Mouse (Mus musculus) c-Kit-positive CD71-negative TER-119-negative erythroid progenitor cells, embryonic 14.5 days (primary cell): ENCODE results near the gene Ets1.
A peak's percentile ranks its signal among the peaks of the same experiment; 100 is the strongest.

Source experiments
- DNase-seq: peaks from one replicate; pipeline ENCODE4 v3.0.0-alpha.2; 2013; ENCODE audit warnings: low read depth

Ets1 gene

DNA sequence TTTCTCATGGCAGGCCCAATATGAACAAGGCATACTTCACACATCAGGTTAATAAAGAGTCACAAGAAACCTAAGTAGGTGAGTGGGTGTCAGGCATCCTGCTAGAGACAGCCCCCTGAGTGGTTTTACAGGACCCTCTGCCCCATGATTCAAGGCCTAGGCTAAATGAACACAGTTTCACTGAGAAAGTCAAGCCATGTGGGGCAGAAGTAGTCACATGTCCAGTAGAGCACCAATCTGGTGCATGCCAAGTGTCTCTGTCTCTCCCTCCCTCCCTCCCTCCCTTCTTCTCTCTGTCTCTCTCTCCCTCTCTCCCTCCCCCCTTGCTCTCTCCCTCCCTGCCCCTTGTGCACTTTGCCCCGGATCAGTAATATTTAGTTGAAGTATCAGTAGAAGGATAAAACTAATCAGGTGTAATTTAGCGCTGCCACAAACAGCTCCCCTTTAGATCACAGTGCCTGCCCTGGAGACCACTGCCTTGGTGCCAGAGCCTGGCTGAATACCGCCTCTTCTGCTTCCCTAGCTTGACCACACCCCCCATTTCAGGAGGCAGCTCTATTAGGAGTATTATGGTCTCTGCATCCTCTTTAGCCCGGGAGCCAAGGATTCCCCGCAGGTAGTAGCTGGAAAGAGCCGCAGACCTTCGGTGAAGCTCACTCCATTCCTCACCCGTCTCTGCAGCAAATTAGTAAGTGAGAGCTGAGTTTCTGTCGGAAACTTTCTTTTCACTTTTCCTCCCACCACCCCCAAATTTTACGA lies at the start of gene Ets1:
Gene Ets1 (plus strand): TSS at position 595 of the 759 bp plus-strand sequence.
- DNase-seq = no peak

DNA sequence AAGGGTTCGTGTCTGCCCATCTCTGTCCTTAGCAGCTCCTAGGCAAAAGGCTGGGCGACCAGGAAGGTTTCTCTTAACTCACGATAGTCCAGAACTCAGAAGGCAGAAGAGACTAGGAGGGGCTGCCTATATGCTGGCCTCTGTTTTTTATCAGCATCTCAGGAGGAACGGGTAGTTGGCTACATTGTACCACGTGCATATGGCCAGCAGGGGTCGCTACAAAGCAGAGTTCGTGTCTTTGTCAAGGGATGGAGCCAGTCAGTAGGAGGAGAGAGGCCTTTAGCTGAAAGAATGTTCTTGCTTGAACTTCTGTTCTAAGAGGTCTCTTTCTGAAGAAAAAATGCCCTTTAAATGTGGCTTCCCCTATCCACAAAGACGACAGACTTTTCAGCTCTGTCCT lies 46.1 kb upstream of the Ets1 start:
- DNase-seq = peak; percentile 81

DNA sequence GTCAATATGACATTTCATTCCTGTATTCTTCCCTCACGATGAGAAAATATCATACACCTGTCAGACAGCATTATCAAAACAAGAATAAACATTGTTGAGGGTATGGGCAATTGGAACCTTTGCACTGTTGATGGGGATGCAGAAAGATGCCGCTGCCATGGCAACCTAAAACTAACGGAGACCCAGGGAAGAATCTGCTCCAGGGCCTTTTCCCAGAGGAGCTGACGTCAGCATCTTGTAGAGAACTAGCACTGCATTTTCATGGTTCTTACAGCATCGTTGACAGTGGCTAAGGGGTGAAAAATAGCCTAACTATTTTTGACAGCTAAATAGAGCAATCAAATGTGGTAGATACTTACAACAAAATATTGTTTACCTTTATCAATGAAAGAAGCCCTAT lies 45.5 kb upstream of the Ets1 start:
- DNase-seq = no peak

DNA sequence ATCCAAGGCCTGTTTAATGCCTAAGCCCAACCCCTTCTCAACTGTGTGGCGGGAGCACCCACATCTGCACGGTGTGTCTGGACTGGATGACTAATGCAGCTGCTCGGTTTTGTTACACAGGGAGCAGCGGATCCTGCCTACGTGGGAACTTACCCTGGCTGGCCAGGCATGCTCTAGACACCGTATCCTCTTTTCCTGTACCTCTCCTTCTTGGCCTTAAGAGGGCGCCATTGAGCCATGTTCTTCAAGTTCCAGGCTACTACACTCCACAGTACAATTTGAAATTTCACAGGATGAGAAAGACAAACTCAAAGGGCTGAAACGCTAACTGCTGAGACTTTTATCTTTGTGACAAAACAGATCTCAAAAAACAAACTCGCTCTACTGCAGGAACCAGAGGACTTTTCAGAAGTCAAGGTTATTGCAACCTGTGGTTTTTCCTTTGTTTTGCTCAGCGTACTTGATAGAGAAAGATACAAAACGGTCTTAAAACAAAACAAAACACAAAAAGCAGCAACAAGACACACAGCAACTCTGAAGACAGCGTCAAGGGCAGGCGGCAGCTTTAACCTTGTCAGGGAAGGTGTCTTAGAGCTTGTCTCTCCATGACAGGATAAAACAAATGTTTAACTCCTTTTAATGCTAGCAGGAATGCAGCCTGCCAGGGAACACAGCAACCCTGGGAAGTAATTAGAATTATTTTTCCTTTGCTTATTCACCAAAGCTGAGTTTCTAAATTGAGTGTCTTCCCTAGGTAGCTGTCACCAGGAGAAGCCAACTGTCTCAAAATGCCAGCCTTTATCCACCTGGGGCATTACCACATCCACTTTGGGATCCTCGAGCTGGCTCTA lies 44.1 kb upstream of the Ets1 start:
- DNase-seq = peak; percentile 88

DNA sequence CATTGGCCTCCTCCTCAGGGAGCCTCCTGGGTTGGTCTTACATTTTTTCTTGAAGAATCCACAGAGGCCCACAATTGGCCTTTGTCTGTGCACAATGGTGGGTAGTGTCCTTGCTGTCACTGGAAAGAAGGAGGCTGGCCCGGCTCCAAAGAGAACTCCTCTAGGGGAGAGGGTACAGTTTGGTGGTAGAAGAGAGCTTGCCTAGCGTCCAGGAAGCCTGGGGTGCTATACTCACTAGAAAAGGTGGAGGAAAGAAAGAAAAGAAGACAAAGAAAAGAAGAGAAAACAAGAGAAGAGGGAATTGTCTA lies 43.5 kb upstream of the Ets1 start:
- no peak for DNase-seq

DNA sequence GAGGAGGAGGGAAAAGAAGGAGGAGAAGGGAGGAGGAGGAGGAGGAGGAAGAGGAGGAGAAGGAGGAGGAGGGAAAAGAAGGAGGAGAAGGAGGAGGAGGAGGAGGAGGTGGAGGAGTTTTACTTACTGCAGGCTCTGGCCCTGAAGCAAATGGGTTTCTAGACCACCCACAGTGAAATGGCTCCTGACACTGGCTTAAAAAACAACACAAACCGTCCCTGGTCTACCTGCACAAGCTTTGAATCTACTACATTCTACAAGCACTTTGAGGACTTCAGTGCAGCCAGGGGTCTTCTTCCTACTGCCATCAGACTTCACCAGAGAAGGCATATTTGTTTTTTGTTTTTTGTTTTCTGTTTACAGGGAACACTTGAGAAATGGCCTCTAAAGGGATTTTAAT lies 42.2 kb upstream of the Ets1 start:
- DNase-seq = no peak

DNA sequence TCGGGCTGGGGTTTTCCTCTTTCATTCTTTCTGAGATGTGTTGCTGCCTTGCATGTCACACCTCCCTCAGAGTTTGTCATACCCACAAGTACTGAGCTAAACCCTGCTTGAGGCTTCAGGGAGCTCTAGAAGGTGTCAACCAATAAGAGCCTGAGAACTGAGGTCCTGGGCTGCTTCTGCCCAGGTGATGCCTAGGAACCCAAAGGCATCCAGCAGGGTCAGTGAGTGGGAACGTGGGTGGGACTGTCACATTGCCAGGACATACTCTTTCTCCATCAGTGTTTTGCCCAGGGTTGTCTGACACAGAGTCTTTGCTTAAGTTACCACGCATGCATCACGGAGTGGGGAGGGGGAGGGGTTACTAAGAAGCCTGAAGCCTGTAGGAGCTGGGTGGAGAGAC lies 41.7 kb upstream of the Ets1 start:
- DNase-seq = no peak

DNA sequence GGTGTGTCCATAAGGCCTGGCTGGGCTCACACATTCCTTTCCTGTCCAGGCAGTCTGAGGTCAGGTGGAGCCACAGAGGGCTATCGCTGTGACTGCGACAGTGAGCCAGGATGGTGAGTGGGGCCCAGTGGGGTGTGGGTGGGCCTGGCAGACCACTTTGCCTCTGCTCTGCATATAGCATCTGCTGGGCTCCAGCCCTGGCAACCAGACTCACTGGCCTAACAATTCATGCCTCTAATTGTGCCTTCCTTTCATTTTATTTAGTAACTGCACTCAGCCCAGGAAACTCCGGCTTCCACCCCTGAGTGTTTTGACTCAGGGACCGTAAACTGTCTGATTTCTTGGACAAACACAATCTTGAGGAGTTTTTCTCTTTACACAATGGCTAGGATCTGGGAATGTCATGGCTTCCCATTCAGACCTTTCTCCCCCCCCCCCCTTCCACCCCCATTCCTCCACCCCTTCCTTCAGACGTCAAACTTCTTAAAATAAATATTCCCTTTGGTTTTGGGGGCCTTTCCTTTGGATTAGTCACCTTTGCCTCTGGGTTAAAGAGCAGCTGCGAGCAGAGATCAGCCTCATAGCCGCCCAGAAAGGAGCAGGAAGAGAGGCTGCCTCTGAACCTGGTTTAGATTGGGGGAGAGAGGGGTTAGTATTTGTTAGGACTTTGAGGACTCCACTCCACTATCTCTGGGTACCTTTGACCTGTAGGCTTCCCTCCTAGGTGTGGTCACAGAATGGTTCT lies 40.8 kb upstream of the Ets1 start:
- no peak for DNase-seq

DNA sequence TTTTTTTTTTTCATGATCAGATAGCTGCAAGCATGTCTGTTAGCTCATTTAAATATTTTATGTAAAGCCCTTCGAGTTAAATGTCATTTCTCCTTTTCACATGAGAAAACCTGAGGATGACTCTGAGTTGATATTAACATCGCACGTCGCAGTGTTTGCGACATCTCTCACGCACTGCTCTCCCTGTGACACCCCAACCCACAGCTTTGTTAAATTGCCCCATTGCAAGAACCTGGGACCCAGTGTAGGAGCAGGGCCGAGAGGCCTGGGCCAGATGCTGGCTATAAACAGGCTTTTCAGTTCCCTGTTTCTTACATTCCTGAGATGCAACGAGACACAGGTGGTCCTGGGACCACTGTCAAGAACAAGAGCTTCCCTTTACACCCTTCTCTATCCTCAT lies 39.7 kb upstream of the Ets1 start:
- DNase-seq = no peak

DNA sequence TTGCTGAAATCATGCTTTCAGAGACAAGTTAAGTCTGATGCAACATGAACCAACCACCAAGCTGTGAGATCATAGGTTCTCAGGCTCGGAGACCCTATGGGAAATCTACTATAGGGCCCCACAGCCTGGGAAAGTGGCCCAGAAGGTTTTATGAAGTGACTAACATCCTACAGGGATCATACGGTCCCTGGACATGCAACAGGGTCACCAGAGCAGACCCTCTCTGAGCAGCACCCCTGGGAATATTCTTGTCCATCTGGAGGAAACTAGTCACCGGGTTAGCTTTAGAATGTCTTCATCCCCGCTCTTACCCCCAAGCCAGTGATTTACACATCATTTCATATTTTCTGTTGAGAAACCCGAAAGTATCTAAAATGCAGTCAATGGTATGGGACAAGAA lies 34.1 kb upstream of the Ets1 start:
- DNase-seq = no peak

DNA sequence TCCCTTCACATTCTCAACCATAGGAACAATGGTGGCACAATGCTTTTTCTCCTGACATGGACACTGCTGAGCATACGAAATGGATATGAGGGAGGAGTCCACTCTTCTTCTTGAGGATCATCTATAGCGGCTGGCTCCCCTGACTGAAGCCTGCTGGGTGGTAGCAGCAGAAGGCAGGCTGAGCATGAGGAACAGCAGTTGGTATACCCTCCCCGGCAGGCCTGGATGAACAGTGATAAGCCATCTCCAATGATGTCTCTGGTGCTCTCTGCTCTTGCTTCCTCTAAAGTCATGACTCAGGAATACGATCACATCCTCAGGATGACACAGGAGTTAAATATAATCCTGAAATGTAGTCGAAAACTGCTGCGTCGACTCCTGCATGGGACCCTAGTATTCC lies 32.9 kb upstream of the Ets1 start:
- no peak for DNase-seq

DNA sequence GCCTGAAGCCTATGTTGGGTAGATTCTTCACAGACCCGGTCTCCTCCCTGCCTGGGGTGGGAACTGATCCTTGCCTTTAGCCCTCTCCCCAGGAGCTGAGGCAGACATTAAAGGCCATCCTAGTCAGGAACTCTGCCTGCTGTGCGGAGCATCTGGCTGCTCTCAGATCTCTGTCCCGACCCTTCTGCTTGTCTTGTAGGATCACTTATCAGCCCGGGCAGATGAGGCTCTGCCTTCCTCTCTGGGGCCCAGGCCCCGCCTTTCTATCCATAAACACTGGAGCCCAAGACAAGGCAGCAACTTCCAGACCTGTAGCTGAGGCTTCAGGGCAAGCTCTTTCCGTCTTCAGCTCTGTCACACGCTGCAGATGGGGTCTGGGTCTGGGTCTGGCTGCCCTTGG lies 28.8 kb upstream of the Ets1 start:
- no peak for DNase-seq

DNA sequence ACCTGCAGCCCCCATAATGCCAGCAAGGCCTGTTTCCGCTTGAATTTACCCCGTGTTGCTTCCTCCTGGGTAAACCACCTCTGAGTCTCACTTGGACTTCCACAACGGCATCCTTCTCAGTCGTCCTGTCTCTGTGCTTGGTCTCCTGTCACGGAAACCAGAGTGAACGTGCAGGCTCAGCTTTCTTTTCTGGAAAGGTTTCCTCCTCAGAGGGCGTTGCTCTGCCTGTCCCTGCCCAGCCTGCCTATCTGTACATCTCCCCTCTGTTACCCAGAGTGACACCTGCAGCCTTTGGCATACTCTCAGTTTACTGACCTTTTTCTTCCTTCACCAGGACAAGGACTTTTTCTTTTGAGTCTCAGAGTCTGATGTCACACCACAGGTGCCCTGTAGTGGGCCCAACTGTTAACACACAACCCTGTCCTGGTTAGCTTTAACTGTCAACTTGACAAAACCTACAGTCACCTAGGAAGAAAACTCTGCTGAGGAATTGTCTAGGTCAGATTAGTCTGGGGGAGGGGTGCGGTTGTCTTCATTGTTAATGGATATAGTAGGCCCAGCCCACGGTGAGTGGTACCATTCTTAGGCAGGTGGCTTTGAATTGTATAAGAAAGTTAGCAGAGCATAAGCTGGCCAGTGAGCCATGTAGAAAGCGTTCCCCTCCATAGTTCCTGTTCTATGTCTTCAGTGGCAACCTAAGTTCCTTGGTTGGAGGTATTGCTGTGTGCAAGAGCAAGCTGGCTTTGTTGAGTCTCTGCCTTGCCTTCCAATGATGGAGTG lies 27.0 kb upstream of the Ets1 start:
- no peak for DNase-seq

DNA sequence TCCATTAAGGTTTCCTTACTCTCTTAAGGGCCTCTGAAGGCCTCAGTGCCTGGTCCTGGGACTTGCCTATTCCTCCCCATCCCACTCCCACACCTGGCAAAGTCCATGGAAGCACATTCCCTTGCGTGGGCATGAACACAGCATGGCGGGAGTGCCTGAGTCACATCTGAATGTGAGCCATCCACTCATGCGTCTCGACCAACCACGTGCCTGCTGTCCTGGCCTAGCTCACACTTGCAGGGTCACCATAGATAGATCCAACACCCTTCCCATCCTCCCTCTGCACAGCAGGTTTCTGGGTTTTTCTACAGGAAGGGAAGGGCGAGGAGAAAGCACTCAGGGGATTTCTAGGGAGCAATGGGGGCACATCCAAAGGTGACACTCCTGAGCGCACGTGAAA lies 25.8 kb upstream of the Ets1 start:
- DNase-seq = no peak

DNA sequence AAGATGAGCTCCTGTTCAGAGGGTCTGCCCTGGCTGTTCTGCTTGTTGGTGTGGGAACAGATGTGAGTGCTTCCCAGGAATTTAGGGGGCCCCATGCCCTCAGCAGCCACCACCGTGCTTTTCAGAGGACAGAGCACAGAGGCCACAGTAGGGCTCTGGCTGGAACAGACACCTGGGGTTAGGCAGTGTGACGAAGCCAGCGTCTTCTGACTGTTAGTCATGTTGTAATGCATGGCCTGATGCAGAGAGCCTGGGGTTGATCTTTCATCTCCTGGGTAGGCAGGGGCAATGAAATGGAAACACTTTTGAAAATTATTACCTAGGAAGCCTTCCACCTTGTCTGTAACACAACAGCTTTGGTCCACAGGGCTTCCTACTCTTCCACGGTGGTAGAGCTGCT lies 25.4 kb upstream of the Ets1 start:
- DNase-seq = no peak

DNA sequence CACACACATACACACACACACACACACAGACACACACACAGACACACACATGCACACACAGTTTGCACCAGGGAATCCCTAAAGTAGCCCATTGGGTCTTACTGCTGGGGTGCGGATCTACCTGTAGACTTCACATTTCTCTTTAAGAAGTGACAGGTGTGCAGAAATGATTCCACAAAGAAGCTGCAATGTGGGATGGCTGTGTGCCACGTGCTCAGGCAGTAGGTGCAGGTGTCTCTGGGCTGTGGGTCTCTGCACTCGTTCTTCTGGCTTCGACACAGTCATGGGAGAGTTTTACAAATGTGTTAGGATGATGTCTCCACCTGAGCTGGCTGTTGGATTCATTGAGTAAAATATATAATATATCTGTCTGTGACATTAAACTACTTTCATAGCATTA lies 24.7 kb upstream of the Ets1 start:
- no peak for DNase-seq

DNA sequence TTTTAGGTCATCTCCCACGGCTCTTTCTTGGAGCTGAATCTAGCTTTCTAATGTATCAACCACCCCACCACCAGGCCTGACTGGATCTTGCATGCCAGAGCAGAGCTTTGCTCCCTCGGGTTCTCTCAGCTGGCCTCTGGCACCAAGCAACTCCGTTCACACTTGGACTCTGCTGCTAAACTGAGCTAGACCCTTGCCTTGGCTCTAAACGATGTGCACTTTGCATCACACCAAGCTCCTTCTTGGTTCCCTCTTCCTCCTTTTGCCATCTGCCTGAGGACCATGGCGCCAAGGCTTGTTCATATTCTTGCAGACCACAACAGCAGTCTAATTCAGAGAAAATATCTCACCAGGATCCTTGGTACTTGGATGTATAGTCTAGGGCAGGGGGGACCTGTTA lies 23.6 kb upstream of the Ets1 start:
- no peak for DNase-seq

DNA sequence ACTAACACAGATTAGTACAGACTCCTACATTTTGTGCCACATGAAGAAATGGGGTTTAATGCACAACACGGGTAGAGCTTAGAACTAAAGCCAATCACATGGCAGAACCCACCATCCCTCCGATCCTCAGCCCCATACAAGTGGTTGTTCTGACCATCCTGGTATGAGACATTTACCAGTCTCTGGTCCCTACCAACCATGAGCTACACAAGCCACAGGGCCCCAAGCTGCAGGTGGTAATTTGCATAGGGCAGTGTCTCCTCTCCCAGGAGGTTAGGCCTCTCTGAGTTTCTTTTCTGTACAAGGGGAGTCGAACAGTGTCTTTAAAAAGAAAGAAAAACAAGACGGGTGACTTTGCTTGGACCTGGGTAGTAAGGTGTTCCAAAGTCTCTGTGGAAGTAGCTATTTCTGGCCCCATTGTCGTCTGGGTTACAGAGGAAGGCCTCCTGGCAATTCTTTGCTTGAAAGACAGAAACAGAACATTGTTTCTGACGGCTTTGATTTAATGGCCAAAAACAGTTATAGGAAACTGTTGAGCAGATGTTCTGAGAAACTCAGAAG lies 23.1 kb upstream of the Ets1 start:
- no peak for DNase-seq

DNA sequence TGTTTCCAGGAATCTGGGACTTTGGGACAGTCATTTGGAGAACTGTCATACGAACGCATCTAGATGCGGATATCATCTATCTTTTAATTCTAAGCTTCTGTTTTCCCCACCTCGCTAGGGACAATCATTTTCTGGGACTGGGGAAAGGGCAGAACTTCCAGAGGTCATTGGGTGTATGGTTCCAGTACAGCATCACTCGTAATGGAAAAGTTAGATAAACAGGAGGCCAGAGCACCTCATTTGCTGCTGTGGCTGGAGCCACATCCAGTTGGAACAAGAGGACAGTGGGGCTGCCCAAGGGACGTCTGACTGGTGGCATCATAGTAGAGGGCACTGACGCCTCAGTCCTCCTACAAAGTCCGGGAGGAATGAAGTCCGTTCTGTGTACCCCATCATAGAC lies 21.8 kb upstream of the Ets1 start:
- DNase-seq = no peak

DNA sequence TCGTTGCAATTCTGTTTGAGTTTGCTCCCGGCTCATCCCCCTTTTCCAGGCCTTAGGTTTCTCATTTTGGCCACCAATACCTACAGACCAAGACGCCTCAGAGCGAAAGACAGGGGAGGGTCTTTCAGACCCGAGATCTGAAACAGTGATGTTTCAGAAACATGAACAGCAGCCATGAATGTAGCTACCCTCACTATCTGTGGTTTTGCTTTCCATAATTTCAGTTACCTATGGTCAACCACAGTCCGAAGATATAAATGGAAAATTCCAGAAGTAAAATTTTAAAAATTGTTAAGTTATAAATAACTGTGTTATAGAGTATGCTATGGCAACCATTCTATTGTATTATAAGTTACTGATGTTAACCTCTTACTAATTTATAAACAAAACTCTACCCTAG lies 20.6 kb upstream of the Ets1 start:
- no peak for DNase-seq

DNA sequence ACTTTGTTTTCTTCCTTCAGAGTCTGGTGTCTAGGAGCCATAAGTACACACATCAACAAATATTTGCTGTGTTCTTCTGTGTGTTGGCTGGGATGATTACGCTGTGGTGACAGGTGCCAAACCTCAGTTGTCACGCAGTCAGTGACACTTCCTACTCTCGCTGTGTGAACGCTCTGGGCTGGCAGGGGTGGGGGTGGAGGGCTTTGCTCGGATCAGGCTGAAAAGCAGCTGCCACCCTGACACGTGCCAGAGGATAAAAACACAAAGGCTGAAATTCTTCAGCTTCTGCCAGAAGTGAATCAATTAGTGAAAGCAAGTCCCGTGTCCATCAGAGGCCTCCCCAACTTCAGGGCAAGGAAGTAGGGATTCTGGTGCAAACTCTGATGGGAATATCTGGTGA lies 20.0 kb upstream of the Ets1 start:
- no peak for DNase-seq
